Mouse (Mus musculus) kidney, postnatal 14 days (tissue): ENCODE measurements around the gene Hist1h2bj.

Source experiments
- DNase-seq: peaks from one replicate; pipeline ENCODE4 v3.0.0; 2022; ENCODE audit warnings: mixed read lengths

The Hist1h2bj gene

DNA sequence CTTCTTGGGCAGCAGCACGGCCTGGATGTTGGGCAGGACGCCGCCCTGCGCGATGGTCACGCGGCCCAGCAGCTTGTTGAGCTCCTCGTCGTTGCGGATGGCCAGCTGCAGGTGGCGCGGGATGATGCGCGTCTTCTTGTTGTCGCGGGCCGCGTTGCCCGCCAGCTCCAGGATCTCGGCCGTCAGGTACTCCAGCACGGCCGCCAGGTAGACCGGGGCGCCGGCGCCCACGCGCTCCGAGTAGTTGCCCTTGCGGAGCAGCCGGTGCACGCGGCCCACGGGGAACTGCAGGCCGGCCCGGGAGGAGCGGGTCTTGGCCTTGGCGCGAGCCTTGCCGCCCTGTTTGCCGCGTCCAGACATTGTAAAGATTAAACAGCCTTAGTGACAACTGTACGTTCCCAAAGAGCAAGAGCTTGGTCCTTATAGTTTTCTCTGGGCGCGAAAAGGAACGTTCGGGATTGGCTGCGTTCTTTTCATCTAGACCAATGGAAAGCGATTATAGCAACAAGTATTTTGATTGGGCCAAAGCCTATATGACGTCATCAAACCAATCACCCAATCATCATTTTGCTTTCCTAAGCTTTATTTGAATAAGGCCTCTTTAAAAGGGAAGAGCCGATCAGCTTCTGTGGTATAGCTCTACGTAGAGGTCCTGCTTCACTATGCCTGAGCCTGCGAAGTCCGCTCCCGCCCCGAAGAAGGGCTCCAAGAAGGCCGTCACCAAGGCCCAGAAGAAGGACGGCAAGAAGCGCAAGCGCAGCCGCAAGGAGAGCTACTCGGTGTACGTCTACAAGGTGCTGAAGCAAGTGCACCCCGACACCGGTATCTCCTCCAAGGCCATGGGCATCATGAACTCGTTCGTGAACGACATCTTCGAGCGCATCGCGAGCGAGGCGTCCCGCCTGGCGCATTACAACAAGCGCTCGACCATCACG, at the start of gene Hist1h2bj, which contains the start of gene Hist1h2ag:
TSS of gene Hist1h2bj (plus strand) at position 647 of the 935 bp plus-strand sequence.
TSS of gene Hist1h2ag (minus strand) at position 377 of the 935 bp plus-strand sequence.
- peak; percentile 95 for DNase-seq

DNA sequence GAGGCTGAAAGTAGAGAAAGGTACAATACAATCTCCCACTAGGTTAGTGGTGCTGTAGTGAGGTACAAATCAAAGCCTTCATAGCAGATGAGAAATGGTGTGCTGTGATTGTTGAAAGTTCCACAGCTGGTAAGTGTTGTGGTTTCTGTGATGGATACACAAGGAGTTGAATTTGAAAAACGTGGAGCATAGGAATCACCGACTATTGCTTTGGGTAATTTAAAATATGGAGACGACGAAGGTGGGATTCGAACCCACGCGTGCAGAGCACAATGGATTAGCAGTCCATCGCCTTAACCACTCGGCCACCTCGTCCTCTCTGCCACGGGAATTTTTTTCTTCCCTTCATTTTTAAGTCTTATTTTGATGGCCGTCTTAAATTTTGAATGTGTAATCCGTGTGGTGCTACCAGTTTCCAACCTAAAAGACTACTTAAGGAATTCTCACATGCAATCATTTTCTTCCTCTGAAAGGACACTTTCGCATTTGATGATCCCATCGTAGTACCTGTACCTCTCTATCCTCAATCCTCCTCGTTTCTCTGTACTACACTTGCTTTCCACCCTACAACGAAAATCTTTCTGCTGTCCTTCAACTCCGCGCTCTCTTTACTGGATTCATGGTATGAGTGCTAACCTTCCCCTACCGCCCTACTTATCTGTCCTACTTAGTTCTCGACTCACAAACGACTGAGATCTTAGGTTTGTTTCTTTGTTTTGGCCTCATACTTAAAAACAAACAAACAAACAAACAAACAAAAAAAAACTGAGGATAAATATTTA, 48.9 kb upstream of the Hist1h2bj start:
- no peak for DNase-seq

DNA sequence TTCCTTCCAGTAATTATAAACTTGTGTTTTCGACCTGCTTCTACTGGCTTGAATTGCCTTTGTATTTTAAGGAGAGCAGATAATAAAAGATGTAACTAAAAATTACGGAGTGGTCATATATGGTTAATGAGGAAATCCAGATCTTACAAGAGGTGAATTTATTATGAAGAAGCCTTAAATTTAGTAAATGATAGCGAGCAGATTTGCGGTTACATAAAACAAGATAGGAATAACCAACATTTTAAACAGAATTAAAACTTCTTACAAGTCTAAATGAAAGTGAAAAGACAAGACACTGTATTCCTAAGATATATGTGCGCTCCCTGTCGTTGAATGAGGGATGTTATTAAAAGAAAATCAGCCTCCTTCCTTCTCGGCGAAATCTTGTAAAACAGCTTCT, 48.1 kb upstream of the Hist1h2bj start:
- no peak for DNase-seq

DNA sequence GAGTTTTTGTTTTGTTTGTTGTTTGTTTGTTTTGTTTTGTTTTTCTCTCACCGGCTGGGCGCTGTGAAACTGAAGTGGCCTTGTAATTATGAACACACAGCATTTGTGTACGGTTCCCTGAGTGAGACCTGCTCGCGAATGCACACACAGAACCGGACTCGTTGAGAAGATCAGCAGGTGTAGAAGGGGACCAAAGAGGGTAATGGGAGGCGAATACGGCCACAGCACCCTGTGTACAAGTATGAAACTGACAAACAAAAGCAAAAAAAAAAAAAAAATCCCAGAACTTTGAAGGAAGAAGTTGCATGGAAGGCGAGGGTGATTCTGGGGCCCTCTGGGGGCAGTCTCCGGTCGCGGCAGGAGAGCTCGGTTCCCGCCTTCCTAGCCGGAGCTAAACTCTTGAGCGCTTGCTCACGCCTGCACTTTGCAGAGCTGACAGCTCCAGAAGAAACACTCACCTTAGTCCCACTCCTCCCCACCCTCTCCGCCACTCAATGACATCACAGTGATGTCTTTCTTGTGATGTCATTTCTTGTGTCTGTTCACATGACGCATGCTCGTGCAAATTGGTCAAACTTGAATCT, 47.6 kb upstream of the Hist1h2bj start:
- no peak for DNase-seq

DNA sequence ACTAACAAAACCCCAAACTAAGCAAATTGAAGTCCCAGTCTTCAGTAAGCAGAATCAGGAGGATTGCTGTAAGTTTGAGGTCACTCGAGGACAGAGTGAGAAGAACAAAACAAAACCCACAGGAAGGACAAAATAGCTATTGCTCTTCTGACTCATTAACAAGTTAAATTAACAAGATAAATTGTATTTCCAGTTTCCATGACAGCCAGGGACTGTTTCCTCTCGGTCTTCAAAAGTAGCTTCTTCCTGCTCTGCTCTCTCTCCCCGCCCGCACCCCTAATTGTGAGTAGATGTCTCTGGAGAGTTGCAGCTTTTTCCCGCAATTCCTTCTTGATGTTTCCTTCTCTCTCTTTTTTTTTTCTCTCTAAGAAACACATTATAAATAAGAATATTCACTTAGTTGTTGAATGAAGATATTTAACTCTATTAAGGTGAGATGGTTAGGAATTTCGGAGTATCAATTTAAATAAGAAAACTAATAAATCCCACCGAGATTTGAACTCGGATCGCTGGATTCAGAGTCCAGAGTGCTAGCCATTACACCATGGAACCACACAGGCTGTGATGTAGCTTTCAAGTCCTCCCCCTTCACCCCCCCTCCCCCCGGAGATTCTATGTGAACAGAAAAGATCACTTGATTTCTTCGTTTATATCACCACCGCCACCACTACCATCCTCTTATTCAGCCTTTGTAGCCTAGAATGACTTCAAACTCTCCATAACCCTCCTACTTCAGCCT, 46.7 kb upstream of the Hist1h2bj start:
- no peak for DNase-seq

DNA sequence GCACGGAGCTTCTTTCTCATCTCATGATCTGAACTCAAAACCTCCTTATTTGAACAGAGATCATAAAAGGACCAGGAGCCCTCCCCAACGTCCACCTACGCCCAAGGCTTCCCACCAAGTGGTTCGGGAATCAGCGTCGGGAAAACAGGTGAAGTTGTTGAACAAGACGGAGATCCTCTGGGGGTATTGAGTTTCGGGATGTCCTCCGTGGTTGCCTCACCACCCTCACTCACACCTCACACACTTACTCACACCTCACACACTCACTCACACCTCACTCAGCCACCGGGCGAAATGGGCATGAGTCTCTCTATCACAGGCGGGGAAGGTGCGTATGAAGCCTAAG, 46.2 kb upstream of the Hist1h2bj start:
- DNase-seq: no peak

DNA sequence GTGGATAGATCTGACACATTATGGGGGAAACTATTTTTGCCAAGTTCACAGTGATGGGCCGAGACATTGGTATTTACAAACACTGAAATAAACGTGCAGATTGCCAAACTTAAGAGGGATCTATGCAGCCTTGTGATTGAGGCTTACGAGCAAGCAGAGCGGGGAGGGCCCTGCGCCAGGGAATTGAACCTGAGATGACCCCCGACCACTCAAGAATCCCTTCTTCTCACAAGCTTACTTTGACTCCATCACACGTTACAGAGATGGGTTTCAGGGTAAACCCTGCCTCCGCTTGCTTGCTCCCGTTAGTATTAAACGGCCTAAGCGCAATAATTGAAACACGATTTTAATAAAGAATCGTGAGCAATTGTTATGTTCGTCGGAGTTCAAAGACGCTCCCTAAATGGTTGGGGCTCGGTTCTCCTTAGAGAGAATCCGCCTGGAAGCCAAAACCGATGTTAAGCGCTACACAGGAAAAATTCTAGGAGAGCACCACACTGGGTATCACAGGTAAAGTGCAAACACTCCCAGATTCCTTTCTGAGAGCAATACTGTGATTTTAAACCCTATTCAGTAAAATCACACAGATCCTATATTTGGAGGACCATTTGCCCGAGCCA, 45.7 kb upstream of the Hist1h2bj start:
- DNase-seq: no peak

DNA sequence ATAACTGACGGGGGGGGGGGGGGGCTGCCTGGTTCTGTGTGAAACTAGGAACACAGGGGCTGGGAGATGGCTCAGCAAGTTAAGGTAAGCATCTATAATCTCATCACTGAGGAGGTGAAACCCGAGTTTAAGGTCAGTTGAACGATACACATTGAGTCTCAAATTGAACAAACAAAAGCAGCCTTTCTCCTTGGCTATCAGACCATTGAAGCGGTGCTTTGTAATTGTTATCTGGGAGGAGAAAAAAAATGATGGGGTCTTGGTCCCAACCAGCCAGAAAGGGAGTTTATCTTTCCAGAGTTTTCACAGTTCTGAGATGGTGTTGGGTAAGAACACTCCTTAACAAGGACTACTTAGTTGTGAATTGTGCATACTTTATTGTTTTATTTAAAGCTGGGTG, 45.2 kb upstream of the Hist1h2bj start:
- DNase-seq: no peak

DNA sequence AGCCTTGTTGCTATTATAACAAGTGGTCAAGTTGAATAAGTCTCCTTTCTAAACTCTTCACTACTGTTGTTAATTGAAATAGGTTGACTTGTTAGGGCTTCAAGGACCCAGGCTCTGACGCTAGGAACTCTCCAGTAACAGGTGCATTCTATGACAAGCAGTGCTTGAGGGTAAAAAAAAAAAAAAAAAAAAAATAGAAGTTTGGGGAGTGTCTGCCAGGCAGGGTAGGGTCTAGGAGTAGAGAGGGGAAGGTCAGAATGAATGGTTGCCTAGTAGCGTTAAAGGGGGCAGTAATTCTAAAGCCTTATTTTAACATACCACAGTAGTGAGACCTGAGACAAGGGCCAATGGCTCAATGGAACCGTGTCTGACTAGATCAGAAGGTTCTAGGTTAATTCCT, 44.6 kb upstream of the Hist1h2bj start:
- DNase-seq: no peak

DNA sequence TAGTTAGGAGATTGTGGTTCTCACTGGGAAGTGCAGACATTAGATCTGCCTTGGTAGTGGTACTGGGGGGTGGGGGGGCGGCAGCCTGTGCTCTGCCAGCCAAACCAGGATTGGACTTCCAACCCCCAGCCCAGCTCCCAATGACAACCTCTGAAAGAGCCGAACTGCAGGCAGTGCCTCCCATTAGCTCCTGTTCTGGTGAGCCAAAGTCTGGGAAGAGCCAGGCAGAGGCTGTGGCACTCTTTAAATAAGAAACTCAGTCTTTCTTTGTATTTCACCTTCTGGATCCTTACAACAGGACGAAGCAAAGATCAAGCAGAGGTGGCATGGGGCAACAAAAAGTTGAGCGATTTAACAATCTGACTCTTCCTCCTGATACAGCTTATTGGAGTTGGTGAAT, 43.9 kb upstream of the Hist1h2bj start:
- no peak for DNase-seq

DNA sequence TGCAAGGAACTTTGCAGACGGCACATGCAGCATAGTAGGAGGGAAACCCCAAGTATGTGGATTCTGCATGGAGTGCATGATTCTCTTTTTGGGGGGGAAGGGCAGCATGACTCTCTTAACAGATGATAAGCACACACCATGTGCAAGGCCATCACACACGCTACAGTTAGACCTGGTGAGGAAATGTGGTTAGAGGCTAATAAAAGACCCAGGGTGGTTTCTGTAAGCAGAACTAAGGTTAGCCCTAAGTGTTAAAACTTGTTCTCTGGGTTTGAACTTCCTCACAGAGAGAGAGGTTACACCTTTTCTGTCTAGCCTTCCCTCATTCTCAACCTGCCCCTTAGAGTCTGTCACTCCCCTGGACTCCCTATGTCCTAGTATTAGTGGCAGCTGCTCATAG, 41.7 kb upstream of the Hist1h2bj start:
- DNase-seq: no peak

DNA sequence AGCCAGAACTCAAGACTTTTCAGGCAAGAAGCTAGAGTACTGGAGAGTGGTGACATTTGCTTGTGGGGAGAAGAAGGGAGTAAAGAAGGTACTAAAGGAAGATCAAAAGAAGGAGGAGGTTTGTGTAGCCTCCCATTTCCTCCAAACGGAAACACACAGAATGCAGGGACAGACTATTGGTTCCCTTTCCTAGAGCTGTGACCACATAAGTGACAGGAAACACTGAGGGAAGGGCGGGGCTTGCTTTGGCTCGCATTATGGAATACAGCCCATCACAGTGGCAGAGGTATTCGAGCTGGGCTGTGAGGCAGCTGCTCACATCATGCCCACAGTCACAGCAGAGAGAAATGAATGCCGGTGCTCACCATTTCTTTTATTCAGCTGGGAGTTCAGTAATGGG, 41.2 kb upstream of the Hist1h2bj start:
- DNase-seq: no peak

DNA sequence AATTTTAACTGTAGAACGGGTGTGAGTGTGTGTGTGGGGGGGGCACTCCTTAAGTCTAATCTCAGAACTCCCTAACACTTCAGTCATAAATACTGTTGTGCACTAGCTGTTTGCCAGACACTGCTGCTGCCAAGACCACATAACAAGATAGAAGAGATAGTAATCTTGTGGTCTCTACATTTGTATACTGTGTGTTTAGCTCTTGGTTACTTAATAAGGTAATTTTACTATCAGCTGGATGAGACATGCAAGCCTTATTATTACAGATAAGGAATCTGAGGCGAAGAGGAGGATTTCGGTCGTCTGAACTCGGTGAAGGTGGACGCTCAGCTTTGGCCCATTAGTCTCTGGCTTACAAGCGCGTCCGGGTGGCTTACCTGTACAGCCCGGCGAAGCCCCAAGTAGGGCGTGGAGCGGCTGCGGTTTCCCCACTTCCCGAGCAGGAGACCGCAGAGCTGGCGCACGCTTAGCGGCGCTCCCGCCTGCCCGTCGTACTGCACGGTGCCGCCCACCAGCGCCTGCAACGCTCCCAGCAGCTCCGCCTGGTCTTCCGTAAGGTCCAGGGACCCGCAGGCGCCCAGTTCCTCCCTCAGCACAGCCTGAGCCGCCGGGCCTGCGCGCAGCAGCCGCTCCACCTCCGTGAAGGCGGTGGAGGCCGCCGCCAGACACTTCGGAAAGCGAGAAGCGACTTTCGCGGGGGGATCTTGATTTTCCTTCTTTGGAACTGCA, 37.2 kb upstream of the Hist1h2bj start:
- peak; percentile 53 for DNase-seq

DNA sequence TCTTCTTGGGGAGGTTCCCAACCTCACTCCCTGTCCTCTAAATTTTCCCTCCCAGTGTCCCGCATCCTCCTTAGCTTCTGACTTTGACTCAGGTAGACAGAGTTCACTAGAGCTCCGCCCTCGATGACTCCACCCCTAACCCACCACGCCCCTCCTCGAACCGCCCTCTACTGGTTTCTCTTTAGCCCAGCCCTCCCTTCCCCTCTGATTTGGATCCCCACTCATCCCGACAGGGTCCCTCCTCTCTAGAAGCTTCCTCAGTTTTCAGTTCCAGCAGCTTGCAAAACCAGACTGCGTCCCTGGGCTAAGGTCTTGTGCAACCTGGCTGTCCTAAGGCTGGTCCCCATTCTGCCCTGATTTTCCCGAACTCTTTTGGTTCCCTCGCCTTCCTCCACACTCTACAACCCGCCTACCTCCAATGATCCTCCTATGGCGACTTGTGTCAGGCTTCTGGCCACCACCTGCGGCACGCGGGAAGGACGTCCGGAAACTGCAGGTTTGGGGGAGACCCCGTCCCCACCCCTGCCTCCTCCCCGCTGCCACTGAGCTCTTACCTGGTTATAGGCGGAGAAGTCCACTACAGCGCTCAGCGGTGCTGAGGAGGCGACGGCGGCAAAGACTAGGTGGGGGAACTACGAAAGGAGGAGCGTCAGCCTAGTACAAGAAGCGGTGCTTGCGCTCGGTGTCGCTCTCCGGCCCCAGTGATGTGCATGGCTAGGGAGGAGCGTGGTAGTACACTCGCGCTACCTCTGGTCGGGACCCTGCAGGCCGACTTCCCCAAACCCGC, 36.5 kb upstream of the Hist1h2bj start:
- DNase-seq: peak; percentile 61

DNA sequence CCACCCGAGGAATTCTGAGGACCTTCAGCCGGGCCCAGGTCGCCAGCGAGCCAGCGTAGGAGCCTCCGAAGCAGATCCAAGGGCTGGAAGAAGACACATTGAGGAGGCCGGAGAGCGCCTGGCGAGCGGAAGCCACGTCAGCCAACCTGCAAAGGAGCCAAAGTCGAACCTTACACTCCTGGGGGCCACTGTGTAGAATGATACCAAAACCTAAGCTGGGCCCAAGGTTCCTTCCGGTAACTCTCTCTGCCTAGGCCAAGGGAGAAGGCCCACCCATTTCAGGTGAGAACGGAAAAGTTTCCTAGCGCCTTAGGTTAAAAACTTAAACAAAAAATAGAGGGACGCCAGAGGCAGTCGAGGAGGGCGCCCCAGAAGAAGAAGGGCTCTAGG, 35.9 kb upstream of the Hist1h2bj start:
- DNase-seq: no peak

DNA sequence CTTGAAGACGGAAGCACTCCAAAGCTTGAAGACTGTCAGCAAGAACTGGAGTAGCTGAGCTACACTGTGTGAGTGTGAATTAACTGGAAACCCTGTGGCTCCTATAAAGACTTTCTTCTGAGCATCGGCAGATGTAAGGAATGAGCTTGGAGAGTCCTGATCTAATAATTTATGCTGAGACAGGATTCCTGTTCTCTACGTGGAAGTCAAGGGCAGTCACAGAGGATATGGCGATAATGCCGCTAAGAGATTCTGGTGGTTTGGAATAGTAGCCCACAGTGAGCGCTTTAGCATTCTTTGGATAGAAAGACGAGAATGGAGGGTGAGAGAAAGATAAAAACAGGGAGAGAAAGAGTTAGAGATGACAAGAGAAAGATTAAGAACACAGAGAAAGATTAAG, 35.1 kb upstream of the Hist1h2bj start:
- DNase-seq: no peak

DNA sequence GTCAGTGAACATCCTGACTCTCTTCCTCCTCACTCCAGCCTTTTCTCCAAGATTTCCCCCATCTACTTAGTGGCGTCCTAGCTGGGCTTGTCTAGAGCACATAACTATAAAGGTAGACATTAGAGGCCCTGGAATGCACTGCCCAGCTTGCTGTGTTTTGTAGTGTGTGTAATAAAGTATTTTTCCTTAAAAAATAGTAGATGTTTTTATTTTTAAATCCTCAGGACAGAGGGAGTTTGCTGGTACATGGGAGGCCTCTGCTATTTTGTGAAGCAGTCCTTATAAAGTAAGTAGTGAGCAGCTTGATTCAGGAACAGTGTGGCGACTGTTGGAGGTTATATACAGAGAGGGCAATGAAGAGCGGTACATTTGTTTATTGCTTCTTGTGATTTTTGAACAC, 34.3 kb upstream of the Hist1h2bj start:
- DNase-seq: no peak

DNA sequence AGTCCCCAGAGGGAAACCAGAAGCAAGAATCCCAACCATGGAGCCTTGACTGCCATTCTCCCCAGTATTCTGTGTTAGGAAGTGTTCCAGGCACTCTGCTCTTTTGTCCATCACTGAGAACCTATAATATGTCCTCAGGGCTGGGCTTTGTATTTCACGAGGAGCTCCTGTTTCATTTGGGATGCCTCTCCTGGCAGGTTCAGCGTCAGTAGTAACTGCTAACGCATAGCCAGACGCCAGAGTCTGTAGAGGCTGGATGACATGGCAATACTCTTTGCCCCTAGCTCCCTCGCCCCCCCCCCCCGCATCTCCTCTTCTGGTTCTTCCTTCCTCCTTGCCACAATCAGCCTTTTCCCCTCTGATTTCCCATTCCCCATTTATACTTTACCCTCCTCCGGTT, 33.4 kb upstream of the Hist1h2bj start, which contains the start of gene Prss16:
TSS of gene Prss16 (minus strand) at position 101 of the 400 bp plus-strand sequence.
- no peak for DNase-seq

DNA sequence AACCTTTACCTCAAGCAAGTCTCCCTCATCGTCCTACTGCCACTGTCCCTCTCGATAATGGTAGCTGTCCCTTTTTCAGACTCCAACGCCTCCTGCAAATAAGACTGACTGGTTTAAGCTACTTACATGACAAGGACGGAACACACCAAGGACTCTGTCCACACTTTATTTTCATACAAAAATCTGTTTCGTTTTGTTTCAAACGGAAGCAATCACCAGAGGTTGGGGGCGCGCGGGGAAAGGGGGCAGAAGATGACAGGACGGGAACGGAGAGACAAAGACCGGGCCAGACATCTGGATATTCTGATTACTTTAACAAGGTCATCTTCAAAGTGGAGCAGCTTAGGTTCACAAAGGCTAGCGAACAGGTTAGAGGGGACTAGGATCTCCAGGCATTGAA, 29.3 kb upstream of the Hist1h2bj start:
- DNase-seq: no peak

DNA sequence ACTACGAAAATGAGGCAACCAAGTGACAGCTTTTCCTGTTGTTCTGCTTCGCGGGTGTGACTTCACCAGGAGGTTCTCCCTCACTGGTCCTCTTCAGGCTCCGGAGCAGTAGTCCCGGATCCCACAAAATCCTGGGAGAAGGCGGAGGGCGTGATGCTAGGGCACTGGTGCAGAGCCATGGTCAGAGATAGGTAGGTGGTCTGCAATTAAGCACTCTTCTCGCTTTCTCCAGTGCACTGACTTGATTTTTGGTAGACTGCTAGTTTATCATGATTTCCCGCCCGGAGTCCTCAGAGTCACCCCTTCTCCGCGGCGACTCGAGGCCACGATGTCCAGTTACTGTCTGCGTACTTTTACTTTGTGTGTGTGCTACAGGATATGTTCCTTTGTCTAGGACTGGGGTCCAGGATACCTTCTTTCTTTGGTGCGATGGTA, 28.6 kb upstream of the Hist1h2bj start:
- DNase-seq: no peak
